Mouse (Mus musculus): ENCODE data around the gene Zfp512b.

GRCm38 (mm10) chr2:181574921-181575545, 17.6 kb downstream of the Zfp512b start:
- TF ChIP-seq POLR2A (IDR thresholded peaks at IDR 0.05; ENCODE audit: extremely low read depth, insufficient read depth, low read length), result no peak
- no peak for TF ChIP-seq CTCF (IDR thresholded peaks at IDR 0.05; ENCODE audit: low read depth, low read length)
